Mouse (Mus musculus) urinary bladder, postnatal 14 days (tissue): ENCODE data around the gene Gm42674.

Source experiments
- DNase-seq: peaks from one replicate; pipeline ENCODE4 v3.0.0; 2021; ENCODE audit warnings: low spot score

Gm42674 gene

GRCm38 (mm10) chr3:90598212-90598611 is 3.5 kb upstream of the Gm42674 start:
- DNase-seq = no peak

- peak; percentile 27 for DNase-seq
These were observed 2.3 kb upstream of the Gm42674 start for GRCm38 (mm10) chr3:90599401-90599800.

GRCm38 (mm10) chr3:90600036-90600435 is 1.7 kb upstream of the Gm42674 start:
- DNase-seq = no peak

GRCm38 (mm10) chr3:90600458-90601195 is 1.1 kb upstream of the Gm42674 start:
- DNase-seq = peak; percentile 70

GRCm38 (mm10) chr3:90603623-90604022 is 1.9 kb downstream of the Gm42674 start, which contains the start of gene S100a4:
S100a4 (plus strand) TSS chr3:90603771.
- DNase-seq = peak; percentile 12

- peak; percentile 93 for DNase-seq
These were observed 2.7 kb downstream of the Gm42674 start for GRCm38 (mm10) chr3:90604416-90604815.

GRCm38 (mm10) chr3:90605049-90605448 is 3.3 kb downstream of the Gm42674 start:
- DNase-seq = no peak

GRCm38 (mm10) chr3:90605736-90606135 is 4.0 kb downstream of the Gm42674 start:
- peak; percentile 11 for DNase-seq

GRCm38 (mm10) chr3:90606185-90606584 is 4.5 kb downstream of the Gm42674 start:
- DNase-seq = peak; percentile 42

GRCm38 (mm10) chr3:90607361-90607760 is 5.7 kb downstream of the Gm42674 start:
- no peak for DNase-seq

GRCm38 (mm10) chr3:90608223-90608622 is 6.5 kb downstream of the Gm42674 start, which contains the start of gene S100a5:
S100a5 (plus strand) TSS chr3:90608523.
- no peak for DNase-seq

GRCm38 (mm10) chr3:90609102-90609501 is 7.4 kb downstream of the Gm42674 start:
- peak; percentile 64 for DNase-seq

- no peak for DNase-seq
These were observed 9.8 kb downstream of the Gm42674 start for GRCm38 (mm10) chr3:90611494-90611893.

GRCm38 (mm10) chr3:90612061-90612460 is 10.4 kb downstream of the Gm42674 start:
- no peak for DNase-seq

GRCm38 (mm10) chr3:90612728-90613291 is 11.1 kb downstream of the Gm42674 start, which contains the start of gene S100a6:
S100a6 (plus strand) TSS chr3:90612882.
- DNase-seq = peak; percentile 92

GRCm38 (mm10) chr3:90613461-90614147 is 11.9 kb downstream of the Gm42674 start:
- DNase-seq = no peak

GRCm38 (mm10) chr3:90614148-90614530 is 12.4 kb downstream of the Gm42674 start:
- DNase-seq = no peak

- DNase-seq = peak; percentile 69
These were observed 13.0 kb downstream of the Gm42674 start for GRCm38 (mm10) chr3:90614611-90615251.

GRCm38 (mm10) chr3:90615415-90615814 is 13.7 kb downstream of the Gm42674 start:
- peak; percentile 83 for DNase-seq

GRCm38 (mm10) chr3:90615911-90616310 is 14.2 kb downstream of the Gm42674 start:
- no peak for DNase-seq

- DNase-seq = no peak
These were observed 15.9 kb downstream of the Gm42674 start for GRCm38 (mm10) chr3:90617586-90617985.

GRCm38 (mm10) chr3:90621552-90621951 is 19.8 kb downstream of the Gm42674 start:
- no peak for DNase-seq
